Mouse (Mus musculus): ENCODE results near the gene Anks1b.

Anks1b gene

DNA sequence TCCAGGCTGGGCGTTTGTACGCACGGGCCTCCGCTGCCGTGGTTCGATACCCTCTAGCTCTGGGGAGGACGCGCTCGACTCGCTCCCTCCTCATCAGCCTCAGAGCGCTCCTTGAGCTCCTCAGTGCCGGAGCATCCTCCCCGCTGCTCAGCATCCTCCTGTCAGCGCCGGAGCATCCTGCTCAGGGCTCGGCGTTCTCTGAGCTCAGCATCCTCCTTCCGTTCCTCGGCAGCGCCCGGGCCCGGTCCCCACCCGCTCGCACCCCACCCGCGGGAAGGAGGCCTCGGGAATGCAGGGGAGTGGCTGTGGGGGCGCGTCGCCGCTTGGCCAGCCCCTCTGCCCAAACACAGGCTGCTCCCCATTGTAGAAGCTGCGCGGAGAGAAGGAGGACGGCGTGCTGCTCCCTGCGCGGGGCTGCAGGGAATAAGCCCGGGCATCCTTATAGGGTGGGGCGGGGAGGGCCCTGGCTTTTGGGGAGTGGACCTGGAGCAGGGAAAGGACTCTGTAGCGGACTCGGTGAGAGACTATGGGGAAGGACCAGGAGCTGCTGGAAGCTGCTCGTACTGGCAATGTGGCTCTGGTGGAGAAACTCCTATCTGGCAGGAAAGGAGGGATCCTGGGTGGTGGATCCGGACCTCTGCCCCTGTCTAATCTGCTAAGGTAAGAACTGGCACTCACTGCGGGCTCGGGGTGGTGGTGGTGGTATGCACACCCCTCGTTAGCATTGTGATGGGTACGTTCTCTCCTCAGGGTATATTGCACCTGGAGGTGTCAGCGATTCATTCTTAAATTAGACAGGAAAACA, at the start of gene Anks1b:
TSS of gene Anks1b (plus strand) at position 364 of the 805 bp plus-strand sequence.
- peak; percentile 29 for DNase-seq (ENCODE audit: low read depth, low spot score)

DNA sequence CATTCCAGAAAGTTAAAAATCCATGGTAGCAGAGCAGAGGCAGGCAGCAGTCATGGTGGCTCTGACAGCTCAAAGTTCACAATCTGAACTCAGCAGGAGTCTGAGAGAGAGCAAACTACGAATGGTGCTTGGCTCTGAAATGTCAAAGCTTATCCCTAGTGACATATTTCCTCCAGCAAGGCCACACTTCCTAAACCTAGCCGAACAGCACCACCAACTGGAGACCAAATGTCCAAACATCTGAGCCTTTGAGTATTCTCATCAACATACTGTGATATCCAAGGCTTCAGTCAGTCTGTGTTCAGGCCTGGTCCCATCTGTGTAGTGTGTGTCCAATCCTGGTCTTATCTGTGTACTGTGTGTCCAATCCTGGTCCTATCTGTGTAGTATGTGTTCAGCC, 49.4 kb upstream of the Anks1b start:
- peak; percentile 53 for DNase-seq (ENCODE audit: low read depth, low spot score)

DNA sequence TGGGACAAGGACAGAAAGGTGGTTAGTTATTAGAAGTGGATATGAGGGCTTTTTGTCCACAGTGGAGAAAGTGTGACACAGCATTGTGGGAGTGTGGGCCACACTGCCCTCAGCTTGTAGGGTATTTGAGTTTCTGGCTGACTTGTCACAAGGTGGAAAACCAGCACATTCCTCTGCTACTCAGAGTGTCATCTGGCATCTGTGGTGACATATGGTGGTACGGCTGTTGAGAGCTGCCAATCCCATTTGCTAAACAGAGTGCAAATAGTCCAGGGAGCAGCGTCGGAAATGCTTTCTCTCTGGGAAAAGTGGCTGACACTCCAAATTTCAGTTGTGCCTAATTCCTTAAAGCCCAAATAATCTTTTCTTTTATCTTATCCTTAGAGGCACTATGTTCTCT, 46.4 kb upstream of the Anks1b start:
- DNase-seq (ENCODE audit: low read depth, low spot score), result no peak

DNA sequence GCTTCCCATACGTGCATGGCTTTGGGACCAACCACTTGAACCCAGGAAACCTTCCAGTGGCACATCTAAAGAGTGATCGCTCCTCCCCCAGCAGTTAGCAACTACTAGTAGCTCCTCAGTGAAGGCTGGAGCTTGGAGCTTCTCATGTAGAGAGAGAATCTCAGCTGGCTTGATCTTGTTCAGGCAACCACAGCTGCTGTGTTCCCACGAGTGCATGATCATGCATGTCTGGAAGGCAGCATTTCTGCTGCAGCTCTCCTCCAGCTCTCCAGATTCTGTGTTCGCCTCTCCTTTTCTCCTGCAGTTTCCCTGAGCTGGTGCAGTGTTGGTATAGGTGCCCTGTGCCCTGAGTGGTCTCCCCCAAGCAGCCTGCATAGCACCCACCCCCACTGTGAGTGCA, 41.0 kb upstream of the Anks1b start:
- DNase-seq (ENCODE audit: low read depth, low spot score), result peak; percentile 9

DNA sequence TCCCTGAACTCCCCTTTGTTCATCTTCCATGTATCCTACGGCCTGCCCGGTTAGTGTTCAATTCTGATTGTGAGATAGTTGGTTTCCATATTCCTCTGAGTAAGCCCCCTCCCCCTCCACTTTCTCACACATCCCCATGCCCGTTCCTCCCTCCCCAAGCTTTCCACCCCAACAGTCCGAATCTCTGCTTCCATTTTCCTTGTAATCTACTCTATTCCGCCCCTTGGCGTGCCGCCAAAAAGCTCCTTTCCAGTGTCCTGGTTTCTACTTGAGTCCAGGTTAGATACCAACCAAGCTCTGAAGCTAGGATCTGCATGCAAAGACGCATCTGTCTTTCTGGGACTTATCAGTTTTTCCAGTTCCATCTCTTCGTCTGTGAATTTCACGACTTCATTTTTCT, 40.1 kb upstream of the Anks1b start:
- no peak for DNase-seq (ENCODE audit: low read depth, low spot score)

DNA sequence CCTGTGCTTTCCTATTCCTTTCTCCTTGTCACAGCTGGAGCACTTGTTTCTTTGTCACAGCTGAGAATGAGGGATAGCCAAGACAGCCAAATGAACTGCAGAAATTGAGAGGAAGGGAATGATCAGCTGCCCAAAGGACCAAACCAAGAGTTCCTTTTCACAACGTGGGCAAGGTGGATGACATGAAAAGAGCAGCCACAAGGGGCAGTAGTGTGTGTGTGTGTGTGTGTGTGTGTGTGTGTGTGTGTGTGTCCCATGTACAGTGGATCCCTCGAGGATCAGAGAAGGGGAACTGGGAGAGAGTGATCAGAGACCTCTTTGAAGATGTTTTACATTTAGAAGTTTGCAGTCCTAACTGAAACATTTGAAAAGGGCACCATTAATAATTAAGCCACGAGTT, 35.8 kb upstream of the Anks1b start:
- DNase-seq (ENCODE audit: low read depth, low spot score), result no peak

DNA sequence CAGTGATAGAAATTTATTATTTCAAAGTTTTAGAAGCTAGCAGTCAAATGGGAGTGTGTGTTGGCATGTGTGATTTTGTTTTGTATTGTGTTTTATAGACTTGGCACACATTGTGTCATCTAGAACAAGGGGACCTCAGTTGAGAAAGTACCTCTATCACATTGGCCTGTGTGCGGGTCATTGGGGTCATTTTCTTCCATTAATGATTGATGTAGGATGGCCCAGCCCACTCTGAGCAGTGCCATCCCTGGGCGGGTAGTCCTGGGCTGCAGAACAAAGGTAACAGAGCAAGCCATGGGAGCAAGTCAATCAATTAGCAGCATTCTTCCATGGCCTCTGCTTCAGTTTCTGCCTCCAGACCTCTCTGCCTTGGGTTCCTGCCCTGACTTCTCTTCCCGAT, 34.5 kb upstream of the Anks1b start:
- DNase-seq (ENCODE audit: low read depth, low spot score), result no peak

DNA sequence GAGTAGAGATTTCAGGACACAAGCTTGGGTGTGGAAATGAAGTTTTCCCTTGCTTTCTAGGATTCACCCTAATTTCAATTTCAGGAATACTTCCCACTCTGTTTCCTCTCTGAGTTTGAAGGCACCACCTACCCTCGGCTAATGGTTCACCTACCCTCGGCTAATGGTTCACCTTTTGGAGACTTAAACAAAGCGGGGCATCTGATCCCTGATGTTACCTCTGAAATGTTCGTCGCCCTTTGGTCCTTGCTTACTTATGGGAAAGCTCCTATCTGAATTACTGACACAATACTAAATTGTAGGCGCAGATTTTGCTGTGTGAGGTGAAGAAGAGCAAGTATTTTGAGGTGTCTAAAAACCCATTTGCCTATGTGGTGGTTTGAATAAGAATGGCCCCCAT, 22.4 kb upstream of the Anks1b start:
- DNase-seq (ENCODE audit: low read depth, low spot score), result no peak

DNA sequence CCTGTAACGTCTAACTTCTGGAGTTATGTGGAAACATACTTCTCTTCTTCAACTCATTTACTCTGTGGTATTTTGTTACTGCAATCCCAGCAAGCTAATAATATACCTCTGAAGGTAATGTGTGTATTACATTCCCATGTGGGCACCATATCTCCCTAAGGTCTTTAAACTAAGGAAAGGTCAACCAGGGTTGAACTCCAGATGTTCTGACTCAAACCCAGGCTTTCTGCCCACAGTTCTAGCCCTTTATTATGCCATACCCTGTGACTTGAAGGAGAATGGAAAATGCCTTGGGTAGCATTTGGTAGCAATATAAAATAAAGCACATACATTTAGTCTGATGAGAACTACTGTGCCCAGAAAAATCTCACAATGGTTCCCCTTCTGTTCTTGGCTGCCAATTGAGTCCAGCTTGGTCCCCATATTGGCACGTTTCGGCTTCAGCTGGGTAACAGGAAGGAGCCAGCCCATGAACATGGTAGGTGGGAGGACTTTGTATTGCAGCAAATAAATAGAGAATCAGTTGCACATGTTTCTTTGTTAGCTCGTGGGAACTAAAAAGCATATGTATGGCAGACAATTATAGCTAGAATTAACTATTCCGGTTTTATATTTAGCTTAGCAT, 17.9 kb upstream of the Anks1b start:
- DNase-seq (ENCODE audit: low read depth, low spot score), result no peak

DNA sequence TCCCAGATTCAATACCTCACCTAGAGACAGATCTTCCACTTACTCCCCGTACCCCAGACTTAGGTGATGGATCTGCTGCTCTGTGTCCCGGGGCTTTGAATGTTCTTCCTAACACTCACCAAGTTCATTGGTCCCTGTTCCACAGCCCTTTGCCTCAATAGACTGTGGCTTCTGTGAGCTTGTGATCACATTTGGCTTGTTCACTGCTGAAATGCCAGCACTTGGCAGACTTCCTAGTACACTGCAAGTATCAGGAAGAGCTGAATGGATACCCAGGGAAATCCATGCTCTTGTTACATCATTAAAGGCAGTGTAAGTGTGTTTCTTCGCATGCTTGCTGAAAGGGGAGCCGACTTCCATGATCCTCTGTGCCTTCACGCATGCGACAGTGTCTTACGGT, 17.0 kb upstream of the Anks1b start:
- no peak for DNase-seq (ENCODE audit: low read depth, low spot score)

DNA sequence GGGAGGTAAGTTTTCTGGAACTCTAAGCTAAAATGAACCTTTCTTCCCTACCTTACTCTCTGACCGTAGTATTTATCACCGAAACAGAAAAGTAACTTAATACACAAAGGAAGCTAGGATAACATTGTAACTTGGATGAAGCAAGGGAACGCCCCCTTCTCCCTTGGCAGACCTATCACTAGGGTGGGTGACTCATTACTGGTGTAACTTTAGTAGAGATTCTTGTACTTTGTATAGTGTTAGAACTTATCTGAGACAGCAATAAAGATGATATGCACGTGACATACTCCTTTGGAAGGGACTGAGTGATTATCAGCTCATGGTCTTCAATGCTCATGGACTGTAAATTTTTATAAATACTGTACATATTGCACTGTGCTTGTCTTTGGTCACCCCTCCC, 5.1 kb upstream of the Anks1b start:
- DNase-seq (ENCODE audit: low read depth, low spot score), result no peak

DNA sequence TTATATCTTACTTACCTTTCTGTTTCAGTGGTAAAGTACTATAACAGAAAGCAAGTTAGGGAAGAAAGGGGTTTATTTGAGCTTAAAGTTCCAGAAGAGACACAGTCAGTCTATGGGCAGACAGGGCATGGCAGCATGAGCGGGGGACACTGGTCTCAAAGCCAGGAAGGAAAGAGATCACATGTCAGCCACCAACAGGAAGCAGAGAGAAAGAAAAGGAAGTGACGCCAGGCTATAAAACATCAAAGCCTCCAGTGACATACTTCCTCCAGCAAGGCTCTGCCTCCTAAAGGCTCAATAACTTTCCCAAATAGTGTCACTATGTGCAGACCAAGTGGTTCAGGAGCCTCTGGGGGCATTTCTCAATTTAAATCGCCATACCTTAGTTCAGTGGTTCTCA, 4.5 kb upstream of the Anks1b start:
- no peak for DNase-seq (ENCODE audit: low read depth, low spot score)

DNA sequence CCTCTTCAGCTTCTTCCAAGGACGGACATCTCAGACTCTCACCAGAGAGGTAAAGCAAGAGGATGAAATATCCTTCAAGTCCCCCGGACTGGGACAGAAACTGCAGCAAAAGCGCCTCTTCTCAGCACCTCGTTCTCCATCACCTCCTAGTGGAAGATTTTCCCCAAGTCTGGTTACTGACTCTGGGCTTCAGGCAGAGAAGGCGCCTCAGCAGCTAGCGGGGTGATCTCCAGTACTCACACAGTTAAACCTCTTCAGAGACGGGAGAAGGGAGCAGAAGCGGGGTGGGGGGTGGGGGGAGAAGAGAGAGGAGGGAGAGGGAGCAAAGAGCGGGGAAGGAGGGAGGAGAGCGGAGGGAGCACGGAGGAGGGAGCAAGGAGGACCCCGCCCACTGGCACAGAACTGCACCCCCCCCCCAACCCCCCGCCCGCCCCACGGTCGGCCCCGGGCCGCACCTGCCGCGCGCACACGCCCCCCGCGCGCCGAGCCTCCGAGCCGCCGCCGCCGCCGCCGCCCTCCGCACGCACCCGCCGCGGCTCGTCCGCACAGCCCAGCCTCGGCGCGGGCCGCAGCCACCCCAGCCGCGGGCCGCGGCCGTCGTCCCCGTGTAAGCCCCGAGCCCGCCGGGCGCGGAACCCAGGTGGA, 686 bp upstream of the Anks1b start:
- DNase-seq (ENCODE audit: low read depth, low spot score), result no peak

DNA sequence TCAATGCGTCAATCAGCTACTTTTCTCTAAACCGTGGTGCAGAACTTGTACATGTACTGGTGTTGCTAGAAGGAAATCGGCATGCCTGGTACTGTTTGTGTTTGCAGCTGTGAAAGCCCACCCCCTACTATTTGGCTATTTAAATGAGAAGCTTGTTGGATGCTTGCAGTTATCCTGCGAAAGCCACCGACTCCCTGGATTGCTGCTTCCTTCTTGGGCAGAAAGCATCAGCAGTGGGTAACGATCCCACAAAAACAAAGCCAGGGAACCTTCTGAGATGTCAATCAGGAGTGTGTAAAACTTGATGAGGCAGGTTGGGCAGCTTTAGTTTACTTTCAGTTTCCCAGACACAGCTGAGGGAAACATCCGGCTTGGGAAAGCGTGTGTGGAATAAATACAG, 727 bp downstream of the Anks1b start:
- no peak for DNase-seq (ENCODE audit: low read depth, low spot score)

DNA sequence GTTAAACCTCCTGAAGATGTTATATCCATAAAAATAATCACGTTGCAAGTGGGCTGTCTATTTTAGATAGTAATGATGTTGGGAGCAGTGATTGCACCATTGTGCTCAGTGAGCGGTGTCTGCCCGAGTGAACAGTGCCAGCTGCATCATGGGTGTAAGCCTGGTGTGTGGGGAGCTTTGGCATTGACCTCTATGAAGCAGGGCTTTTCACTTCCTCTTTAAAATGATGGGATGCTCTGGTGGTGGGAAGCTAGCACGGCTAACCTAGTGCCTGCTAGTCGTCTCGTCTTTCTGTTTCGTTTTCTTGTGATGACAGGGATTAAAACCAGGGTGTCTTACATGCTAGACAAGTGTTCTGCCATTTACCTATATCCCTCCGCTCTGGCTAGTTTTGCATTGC, 10.3 kb downstream of the Anks1b start:
- no peak for DNase-seq (ENCODE audit: low read depth, low spot score)

DNA sequence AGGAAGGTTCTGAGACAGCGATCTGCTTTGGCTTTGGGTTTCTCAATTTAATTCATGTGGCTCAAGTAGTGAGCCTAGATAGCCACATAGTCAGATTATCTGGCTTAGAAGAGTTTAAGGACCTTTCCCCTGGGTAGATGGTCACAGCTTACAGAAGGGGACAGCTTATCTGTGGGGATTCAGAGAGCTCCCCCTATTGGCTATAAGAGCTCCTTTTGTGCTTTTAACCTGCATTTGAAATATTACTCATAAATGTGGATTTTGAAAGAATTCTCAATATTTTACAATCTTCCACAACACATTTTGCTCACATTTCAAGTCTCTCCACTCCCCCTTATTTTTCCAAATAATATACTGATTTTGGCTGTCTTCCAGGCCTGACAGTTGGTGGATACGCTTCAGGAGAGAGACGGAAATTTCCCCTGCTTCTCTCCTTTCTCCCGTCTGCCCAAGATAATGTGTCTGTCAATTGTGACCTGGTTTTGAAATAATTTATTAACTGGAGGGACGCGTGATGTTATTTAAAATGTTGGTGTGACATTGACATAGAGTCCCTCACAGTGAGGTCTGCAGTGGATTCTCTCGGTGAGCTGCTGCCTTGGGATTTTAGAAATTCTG, 29.5 kb downstream of the Anks1b start:
- DNase-seq (ENCODE audit: low read depth, low spot score), result no peak

DNA sequence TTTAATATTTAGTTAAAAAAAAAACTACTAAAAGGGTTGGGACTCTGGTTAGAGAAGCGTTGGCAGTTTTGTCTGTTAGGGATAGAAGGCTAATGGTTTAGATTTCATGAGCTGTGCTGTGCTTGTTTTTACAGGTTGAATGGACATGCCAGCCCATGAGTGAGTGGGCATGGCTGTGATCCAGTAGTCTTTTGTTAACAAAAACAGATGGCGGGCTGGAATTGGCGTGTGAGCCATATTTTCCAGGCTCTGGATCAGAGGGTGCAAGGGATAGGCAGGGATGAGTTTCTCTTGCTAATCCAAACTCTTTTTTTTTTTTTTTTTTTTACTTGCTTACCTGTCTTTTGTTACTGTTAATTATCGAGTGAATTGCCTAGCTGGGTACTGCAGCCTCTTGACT, 38.6 kb downstream of the Anks1b start:
- DNase-seq (ENCODE audit: low read depth, low spot score), result no peak

DNA sequence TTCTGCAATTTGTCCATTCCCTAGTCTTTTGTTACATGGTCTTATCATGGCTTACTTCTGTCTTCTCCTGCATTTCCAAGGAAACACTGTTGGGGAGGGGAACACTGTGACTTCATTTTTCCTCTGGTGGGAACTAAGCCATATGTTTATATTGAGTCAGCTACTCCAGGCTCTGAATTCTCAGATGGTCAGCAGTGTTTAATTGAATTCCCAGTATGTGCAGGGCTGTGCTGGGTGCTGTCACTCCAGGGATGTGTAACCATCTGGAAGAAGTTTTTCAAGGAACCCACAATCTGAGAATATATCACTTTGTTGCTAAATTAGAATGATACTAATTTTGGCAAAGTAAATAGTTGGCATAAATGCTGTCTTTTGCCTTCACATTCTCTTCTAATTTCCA, 39.9 kb downstream of the Anks1b start:
- no peak for DNase-seq (ENCODE audit: low read depth, low spot score)

DNA sequence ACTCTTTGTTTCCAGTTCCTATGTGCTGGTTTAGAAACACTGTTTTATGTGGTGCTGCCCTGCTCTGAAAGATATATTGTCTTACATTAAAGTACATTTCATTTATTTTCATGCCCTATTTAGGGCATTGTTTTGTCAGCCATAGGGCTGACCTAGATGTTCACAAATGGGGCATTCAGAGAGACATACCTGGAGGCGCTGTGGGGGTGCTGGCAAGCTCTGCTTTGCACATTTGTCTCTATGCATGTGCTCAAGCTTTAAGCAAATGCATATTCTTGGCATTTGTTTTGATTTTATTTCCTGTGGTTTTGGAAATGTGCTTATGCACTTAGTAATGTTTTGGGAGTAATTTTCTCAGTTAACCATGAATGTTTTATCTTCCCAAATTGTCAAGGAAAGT, 43.8 kb downstream of the Anks1b start:
- no peak for DNase-seq (ENCODE audit: low read depth, low spot score)

DNA sequence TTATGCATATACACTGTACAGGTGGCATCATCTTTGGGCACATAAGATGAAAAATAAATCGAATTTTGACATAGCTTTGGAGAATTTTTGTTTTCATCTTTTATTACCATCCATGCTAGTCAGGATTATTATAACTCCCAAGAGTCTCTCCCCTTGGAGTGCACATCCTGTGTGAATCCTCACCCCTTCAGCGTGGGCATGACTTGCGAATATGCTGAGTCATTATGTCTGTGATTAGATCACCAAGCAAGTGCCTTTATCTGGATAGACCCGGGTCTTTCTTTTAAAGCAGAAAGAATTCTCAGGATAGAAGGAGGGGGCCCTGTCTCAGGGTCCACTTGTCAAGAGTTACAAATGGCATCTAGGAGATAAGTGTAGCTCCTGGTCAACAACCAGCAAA, 48.7 kb downstream of the Anks1b start:
- no peak for DNase-seq (ENCODE audit: low read depth, low spot score)

DNA sequence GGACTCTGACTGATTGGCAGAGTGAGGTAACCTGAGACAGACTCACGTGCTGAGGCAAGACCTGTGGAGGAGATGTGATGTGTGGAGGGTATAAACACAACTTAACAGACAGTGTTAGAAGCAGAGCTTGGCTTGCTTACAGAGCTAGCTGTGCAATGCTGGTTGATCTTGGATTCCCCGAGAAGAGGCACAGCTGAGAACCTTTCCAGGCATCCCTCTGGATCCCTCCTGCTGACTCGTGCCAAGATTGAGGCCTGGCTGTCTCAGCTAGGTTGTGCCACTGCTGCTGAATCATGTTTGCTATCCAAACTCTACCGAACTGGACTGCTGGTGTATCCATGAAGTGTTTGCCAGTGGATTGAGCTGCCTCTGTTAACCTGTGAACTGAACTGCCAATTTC, 68.9 kb downstream of the Anks1b start:
- no peak for DNase-seq (ENCODE audit: low read depth, low spot score)

DNA sequence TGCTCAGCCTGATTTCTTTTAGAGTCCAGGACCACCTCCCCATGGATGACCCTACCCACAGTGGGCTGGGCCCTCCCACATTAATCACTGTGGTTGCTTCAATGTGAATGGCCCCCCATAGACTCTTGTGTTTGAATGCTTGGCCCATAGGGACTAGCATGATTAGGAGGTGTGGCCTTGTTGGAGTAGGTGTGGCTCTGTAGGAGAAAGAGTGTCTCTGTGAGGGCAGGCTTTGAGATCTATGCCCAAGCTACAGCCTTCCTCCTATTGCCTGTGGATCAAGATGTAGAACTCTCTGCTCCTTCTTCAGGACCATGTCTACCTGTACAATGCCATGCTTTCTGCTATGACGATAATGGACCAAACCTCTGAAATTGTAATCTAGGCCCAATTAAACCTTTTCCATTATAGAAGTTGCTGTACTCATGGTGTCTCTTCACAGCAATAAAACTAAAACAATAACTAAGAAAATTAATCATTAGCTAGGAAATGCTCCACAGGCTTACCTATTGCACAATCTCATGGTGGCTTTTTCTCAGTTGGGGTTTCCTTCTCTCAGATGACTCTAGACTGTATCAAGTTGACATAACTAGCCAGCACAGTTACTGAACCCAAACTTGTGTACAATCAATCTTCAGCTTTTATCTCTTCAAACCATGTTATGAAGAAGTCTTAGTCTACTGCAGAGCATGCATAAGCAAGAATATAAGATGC, 73.5 kb downstream of the Anks1b start:
- no peak for DNase-seq (ENCODE audit: low read depth, low spot score)
